Mouse (Mus musculus): ENCODE measurements around the gene Trak1.
A peak's percentile ranks its signal among the peaks of the same experiment; 100 is the strongest.

Gene Trak1

DNA sequence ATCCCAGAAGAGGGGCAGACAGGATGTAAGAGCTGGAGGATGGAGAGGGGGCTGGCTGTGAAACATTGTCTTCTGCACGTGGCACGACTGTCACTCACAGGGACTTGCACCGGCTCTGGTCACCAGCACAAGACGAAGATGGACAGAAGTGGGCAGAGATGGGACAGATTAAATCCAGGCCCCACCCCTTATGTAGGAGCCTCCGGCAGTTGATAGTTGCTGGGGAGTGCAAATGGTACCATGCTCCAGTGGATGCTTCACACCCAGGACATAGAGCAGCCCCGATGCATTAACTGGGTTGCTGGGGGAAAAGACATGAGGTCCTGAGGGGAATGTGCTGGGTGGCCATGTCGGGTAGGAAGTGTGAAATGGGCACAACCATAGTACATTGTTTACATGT is 2.1 kb upstream of the Trak1 start:
- DNase-seq (ENCODE audit: low read depth, low spot score): no peak

DNA sequence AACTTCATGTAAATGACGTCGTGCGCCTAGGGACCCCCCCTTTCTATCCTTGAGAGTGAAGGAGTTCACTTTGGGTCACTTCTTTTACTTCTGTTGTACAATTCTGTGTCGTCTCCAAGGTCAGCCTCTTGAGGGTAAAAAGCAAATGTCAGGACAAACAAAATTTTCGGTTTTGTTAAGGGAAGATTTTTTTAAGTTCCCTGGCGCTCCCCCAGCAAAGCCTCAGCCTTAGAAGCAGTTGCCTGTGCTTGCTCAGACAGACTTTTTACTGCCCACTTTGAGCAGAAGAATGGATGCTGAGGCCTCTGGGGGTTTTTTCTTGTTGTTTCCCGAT is 730 bp downstream of the Trak1 start:
- no peak for DNase-seq (ENCODE audit: low read depth, low spot score)

DNA sequence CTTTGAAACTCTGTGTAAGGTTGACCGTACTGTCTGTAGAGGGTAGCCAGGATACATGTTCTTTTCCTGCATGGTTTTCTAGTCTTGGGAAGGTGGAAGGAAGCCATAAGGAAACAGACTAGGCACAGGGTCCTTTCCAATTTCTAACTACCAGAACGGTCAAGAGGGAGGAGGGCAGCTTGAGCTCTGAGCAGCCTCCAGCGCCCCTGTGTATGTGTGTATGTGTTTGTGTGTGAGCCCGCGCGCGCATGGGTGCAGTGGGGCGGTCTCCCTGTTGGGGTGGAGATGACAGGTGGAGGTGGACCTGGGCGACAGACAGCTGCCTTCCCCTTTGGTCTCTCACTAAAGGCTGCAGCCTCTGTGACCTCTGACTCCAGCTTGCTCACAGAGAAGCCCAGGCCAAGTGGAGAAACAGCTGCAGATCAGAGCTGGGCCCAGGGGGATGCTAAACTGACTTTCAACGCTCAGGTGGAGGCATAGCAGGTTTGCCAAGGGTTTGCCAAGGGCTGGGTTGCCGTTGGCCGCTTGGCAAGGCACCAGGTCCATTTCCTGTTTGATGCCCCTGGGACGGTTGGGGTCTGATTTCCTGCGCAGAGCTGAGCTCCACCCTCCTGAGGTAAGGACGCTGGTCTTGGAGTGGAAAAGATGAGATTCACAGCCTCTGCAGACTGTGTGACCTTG is 1.2 kb downstream of the Trak1 start:
- DNase-seq (ENCODE audit: low read depth, low spot score): no peak

DNA sequence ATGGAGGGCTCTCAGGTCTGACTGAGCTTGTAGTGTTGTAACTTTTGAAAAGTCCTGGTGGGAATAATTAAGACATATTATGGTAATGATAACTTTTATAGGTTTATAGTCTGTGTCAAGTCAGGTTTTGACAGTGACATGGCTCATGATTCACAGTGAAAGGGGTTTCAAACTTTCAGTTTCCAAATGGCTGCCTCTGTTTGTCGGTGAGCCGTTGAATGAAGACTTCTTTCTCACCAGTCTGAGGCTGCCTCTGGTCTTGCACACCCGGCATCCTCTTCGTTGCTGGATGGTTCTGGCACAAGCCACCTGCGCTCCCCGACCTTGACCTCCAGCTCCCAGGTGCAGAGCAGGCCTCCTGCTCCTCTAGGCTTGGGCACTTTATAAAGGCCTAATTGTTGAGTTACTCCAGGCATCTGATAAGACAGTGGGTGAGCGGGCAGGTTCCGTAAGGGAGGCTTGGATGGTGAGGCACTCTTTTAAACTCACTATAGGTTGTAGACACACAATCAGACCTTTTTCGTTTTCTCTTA is 2.0 kb downstream of the Trak1 start:
- DNase-seq (ENCODE audit: low read depth, low spot score): peak; percentile 52

DNA sequence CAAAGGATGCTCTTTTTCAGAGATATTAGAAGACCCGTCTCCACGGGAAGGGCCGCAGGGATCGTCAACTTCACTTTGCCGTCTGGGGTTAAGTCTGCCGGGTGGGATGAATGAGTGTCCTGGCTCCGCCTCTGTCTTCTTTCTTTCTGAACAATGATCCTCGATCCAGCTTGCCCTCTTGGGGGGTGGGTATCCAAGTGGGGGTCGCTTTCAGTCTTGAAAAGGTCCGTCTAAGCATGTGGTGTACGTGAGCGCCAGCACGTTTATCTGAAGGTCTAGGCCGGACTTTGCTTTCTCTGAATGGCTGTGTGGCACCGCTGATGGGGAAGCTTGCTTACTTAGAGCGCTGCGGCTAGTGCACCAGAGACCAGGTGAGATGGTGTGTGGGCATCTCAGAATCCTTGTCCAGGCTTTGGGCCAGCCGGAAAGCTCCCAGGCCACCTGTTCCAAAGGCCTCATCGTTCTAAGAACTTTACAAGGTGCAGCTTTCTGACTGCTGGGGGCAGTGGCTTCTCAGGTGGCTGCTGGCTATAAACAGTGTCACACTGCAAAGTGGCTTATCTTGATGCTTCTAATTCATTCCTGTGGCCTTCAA is 2.8 kb downstream of the Trak1 start:
- DNase-seq (ENCODE audit: low read depth, low spot score): no peak

DNA sequence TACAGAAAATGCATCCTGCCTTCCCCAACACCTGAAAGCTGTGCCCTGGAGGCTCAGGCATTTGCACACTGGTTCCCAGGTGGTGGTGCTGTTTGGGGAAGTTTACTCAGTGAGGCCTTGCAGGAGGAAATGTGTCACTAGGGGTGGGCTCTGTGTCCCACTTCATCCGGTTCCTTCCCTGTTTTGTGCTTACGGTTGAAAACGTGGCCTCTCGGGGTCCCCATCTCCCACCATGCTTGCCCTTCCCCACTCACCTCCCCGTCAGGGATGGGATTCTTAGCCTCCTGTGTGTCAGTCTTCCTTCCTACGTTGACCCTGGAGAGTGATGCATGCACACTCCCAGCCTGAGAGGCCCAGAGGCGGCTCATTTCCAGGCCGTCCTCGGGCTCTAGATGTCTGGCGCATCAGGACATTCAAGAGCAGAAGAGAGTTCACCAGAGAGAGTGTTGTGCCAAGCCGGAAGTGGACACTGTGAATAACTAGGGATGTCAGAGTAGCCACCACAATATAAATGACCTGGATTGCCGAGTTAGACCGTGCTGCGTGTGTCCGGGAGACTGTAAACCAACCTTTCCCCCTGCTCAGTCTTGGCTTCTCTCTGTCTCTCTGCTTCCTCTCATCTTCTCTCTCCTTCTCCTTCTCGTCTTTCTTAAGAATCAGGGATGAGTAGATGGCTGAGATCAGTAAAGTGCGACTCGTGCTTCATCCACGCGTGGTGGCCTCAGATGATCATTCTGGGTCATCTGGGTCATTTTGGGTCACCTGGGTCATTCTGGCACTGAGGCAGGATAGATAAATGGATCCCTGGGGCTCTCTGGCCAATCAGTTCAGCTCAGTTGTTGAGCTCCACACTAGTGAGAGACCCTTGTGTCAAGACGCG is 4.0 kb downstream of the Trak1 start:
- peak; percentile 87 for DNase-seq (ENCODE audit: low read depth, low spot score)

DNA sequence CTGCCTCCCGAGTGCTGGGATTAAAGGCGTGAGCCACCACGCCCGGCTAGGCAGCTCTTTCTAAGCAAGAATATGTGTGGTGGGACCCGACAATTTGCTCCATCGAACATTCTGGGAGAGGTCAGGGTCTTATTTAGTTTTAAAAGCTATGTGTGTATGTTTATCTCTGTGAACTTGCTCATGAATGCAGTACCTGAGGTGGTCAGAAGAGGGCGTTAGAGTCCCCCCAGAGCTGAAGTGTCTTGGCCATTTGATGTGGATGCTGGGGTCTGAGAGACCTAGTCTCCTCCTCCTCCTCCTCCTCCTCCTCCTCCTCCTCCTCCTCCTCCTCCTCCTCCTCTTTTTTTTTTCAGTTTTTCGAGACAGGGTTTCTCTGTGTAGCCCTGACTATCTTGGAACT is 5.2 kb downstream of the Trak1 start:
- DNase-seq (ENCODE audit: low read depth, low spot score): peak; percentile 65

DNA sequence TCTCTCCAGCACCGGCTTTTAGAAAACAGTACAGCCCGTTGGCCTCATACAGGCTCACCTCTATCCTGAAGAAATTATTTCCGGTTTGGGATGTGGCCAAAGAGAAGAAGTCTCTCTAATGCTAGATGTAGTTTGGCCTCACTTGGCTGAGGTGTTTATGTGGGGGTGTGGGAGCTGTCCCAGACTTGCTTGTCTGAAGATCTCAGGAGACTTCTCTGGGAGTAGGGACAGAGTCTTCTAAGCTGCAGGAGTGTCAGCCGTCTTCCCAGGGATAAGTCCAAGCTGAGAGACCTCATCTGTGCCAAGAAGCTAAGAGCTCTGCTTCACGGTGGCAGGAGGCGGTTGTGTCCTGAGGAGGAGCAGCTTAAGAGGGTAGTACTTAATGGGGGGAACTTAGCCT is 5.8 kb downstream of the Trak1 start:
- no peak for DNase-seq (ENCODE audit: low read depth, low spot score)

DNA sequence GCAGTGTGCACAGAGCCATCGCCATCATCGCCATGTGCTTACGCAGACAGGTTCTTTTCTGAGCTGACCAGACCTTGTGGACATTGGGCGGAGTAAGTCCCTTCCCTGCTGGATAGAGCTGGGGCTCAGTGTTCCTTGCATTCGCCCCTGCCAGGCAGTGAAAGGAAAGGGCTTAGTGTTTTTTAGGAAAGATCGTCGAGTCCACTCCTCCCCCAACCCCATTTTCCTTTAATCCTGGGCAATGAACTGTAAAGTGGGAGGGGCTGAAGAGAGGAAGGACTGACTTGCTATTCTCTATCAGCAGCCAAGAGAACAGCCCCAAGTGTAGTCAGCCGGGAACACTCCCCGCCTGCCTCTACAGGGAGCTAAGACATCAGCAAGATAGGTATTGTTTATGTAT is 6.4 kb downstream of the Trak1 start:
- peak; percentile 44 for DNase-seq (ENCODE audit: low read depth, low spot score)

DNA sequence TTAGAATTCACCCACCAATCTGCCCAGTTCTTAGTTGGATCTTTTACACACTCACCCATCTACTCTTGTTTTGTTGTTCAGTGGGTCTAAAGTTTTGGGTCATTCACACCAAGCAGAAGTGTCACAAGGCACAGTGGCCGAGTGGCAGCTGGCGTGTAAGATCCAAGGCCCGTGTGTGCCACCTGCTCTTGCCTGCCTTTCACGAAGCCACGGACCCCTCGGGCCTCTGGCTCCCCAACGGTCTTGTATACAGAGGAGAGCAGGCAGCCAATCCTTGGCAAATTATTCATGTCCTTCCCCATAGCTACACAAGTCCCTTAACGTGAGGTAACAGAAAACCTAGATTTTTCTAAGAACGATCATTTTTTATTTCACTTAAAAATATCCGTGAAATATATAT is 7.2 kb downstream of the Trak1 start:
- no peak for DNase-seq (ENCODE audit: low read depth, low spot score)

DNA sequence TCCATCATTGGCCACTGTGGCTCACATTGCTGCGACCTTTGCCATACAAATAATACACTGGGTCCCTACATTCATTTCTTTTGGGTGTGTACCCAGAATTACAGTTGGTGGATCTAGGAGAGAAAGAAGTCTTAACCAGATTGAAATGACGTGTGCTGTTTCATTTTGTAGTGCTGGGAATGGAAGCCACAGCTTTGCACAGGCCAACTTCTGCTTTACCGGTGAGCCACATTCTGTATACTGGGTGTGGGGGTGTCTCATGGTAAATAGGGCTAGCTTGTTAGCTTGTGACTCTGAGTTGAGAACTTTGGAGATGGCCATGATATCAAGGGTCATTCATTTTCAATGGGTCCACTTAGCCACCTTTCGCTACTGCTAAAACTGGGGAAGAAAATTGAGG is 8.2 kb downstream of the Trak1 start:
- DNase-seq (ENCODE audit: low read depth, low spot score): no peak

DNA sequence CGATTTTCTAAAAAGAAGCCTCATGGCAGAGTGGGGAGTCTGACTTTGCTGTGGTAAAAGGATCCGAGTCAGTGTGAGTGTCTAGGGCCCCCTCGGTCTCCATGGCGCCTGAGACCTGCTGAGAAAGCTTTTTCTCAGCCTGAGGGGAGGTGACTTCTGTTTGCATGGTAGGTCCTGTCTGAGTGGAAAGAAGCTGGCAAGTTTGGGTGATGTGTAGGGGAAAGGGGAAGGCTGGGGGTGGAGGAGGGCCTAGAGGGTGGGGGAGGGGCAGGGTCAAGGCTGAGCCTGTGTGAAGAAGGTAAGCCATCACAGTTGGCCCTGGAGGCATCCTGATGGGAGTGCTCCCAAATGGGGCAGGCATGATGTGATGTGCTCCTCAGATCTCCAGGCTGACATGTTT is 12.0 kb downstream of the Trak1 start:
- DNase-seq (ENCODE audit: low read depth, low spot score): peak; percentile 66

DNA sequence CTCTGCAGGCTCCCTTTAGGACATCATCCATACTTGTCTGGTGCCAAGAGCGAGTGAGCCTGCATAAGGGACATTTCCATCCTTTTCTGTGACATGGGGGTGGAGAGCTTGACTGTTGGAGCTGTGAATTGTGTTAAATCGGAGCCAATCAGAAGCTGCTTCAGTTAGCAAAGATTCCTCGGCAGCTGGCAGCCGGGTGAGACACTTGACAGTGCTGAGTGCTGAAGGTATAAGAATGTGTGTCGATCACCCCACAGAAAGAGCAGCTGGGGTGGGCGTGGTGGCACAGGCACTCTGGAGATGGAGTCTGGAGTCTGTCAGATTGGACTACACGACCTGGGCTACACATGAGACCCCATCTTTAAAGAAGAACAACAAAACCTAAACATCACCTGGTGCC is 13.2 kb downstream of the Trak1 start:
- no peak for DNase-seq (ENCODE audit: low read depth, low spot score)

DNA sequence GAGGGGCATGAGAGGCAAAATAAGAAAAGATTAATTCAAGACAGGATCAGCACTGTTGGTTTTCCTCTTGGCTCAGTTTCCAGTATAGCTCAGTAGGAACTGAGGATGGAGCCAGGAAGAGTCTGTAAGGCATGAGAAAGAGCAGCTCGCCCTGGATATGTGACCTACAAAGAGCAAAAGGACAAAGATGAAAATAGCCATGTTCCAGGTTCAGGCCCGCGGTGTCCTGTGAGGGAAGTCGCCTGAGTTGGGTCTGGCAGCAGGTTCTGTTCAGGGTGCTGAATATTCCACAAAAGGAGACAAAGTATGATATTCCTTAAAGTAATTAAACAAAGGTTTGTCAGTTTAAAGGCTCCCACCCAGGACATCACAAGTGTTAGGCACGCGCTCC is 14.5 kb downstream of the Trak1 start:
- no peak for DNase-seq (ENCODE audit: low read depth, low spot score)

DNA sequence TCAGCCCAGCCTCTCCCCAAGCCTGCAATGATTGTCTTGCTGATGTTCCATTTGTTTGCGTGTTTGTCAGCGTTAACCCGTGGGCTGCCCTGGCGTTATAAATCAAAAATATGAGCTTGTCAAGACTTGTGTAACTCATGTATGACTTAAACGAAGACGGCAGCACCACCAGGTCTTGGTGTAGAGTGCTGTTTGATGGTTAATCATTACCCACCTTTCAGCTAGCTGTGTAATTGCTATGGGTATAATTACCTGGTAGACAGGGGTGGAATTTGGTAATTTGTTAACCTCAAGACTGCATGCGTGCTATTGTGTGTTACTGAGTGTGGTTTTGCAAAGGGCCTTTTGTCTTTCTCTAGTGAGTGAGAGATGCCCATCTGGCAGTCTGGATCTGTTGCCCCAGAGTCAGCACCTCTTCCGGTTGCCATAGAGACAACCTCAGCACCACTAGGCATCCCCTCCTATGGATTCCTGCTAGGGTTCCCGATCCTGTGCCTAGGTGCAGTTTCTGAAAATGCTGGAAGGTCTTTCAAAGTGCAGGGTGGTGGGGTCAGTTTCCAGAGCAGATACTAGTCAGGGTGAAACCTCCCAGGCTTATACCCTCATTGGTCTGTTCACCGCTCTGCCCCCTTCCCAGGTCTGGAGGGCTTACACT is 15.1 kb downstream of the Trak1 start:
- no peak for DNase-seq (ENCODE audit: low read depth, low spot score)

DNA sequence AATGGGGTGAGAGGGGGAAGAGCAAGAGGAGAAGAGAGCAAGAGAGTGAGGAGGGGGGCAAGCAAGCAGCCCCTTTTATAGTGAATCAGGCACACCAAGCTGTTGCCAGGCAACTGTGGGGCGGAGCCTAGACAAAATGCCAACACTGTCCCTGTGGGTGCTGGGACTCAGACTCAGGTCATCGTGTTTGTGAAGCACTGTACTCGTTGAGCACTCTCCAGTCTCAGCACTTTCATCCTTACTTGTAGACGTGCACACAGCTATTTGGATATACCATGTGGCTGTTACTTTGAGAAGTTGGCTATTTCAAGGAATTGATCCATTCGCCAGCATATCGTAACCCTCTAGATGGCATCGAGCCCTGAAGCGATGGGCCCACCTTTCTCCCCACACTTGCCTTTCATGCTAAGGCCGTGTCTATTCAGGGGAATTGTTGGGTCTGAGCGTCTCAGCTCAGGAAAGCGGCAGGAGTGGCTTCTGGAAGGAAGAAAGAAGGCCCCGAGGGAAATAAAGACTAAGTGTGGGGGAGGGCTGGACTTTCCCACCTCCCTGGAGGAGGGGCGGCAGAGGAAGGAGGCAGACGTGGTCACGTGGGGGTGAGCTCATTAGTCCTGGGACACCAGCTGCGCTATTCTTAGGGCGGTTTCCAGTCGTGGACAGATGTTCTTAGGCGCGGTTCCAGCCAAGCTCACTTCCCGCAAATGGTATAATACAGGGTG is 16.5 kb downstream of the Trak1 start:
- peak; percentile 98 for DNase-seq (ENCODE audit: low read depth, low spot score)

DNA sequence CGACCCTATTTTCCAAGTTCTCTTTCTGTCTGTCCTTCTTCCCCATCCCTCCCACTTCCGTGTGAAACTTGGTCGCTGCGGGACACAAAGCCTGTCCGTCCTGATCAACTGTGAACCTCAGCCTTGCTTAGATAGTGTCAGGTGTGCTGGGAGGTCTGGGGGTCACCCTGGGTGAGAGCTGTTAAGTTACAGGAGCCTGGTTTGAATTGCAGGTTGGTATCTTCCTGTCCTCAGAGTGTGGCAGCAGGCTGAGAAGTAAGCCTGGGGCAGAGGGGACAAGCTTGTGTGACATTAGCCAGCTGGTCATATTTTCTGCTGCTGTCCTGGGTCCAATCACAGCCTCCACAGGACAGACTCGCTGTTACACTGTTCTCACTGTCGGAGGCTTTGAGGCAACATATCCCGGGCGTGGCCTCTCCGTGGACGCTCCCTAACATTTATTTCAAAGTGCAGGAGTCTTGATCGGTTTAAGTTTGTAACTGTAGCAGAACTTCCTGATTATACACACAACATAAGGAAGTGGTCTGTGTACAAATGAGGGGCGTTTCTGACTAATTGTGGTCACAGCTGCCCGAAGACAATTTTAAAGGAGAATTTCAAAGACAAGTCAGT is 17.3 kb downstream of the Trak1 start:
- DNase-seq (ENCODE audit: low read depth, low spot score): peak; percentile 59

DNA sequence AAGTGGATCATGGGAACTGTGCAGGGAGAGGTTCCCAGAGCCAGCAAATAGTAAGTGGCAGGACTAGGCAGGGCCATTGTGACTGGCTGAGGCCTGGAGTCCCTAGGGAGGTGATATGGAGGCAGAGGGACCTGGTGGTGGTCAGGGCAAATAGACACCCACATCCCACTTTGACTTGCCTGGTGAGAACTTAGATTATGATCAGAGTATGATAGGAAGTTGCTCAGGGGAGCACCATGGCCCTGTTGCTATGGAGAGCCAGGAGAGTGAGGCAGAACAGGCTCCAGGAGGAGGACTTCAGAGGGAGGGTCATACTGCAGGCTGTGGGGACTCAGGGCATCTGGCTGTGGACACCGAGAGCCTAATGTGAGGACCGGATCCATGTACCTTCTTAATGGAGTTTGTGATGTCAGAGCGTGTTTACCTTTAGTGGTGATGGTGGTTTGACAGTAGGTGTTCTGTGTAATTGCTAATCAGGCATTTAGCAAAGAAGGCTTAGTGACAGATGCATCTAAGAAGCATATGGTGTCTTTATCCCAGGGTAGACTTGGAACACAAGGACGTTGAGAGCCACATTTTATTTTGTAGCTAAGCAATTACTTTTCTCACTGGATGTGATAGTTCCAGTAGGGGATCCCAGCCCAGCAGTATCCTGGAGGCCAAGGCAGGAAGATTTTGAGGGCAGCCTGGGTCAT is 18.7 kb downstream of the Trak1 start:
- DNase-seq (ENCODE audit: low read depth, low spot score): no peak

DNA sequence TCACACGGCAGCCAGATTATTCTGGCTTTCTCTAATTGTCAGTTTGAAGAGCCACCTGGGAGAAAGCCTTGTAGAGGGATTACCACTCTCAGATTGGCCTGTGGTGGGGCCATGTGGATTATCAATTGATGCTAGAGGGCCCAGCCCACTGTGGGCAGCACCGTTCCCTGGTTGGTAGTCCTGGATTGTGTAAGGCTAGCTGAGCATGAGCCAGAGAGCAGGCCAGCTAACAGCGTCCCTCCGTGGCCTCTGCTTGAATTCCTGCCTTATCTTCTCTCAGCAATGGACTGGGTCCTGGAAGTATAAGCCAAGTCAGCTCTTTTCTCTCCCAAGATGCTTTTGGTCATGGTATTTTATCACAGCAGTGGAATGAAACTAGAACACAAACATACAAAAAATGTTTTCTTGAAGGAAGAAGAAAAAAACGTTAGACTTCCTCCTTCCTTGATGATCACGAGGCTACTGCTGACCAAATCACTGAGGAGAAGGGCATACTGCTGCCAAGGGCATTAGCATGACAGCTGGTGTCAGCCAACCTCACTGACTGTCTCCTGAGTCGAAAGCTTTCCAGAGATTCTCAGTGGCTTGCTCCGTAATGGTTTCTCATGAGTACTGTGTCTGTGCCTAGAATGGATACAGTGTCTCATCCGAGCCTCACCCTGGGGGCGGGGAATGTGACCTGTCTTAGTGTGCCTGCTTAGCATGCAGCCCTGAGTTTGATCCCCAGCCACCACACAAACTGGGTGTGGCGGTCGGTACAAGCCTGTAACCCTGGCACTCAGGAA is 19.5 kb downstream of the Trak1 start:
- peak; percentile 93 for DNase-seq (ENCODE audit: low read depth, low spot score)
